Mouse (Mus musculus) urinary bladder, postnatal 4 days (tissue): ENCODE measurements around the gene Sgsm1.

ENCODE experiments used
- DNase-seq, 2 experiments: peaks; one replicate each; pipeline ENCODE4 v3.0.0; 2021 to 2022; ENCODE audit warnings: low spot score in 2 of 2

Sgsm1 gene

DNA sequence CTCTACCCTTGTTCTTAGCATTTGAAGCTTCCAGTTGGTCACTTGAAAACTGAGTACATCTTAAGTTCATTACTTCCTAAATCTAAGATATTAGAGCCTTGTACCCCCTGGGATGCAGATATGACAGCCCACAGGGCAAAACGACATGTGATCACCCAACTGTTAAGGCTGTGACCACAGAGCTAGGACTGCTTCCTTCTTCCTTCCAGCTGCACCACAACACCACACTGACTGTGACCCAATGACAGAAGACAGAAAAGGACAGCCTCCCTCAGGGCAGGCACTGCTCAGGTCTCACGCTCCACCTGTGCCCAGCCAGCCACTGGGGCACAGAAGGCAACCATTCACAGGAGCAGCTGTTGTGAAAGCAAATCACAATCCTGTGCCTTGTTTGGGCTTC lies 26.9 kb downstream of the Sgsm1 start:
- DNase-seq = no peak

DNA sequence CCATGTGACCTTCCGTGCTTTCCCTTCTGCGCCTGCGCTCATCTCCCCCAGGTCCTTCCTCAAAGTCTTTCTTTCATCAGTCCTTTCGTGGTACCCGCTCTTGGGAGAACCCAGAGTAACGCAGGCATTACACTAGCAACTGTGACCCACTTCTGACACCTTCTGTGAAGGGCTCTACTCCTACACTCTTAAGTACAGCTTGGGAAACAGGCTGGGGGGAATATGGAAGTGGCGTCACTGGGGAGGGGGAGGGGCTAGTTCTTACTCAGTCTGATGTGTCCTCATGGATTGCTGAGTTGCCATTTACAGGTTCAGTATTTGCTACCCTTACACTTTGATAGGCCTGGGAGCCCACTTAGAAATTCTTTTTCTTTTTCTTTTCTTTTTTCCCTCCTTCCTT lies 29.0 kb downstream of the Sgsm1 start:
- DNase-seq = no peak

DNA sequence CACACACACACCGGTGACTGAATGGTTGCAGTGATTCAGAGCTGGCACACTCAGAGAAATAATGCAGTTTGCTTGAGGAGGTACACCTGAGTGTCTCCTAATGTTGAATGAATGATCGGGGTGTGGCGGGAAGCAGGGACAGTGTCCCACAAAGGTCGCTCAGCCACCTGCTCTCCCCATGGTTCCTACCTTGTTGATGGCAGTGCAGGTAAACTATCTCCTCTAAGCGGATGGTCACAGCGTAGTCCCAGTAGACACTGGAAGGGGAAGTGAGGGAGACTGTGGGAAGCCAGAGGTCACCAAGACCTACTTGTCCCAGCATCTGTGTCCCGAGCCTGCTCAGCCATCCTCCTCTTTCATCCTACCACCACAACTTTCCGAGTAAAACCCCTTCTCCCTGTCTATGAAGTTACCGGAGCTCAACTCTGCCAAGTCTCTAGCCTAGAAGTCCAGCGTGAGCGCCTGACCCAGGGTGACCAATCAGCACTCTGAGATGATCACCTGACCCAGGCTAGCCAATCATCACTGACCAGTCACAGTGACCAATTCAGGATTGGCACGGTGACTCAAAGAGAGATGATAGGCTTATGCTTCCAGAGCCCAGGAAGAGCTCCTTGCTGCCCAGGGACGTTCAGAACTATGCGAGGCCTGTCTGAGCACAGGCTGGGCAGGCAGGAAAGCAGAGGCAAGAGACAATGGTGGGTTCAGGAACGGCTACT lies 30.3 kb downstream of the Sgsm1 start:
- no peak for DNase-seq

DNA sequence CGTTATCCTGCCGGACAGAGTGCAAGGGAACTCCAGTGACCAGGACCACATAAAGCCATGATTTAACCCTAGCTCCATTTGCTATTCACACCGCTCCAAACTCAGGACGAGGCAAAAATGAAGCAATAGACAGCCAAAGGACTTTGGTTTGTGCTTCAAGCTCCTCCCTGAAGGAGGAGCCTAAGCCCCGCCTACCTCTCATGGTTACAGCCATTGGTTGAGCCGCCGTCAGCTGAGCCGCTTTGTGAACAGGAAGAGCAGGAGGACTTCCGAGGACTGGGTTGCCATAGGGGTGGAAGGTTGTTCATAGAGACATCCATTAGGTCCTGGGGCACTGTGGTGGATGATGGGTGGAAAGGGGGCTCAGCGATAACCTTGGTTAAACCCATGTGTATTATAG lies 34.7 kb downstream of the Sgsm1 start:
- DNase-seq = no peak

DNA sequence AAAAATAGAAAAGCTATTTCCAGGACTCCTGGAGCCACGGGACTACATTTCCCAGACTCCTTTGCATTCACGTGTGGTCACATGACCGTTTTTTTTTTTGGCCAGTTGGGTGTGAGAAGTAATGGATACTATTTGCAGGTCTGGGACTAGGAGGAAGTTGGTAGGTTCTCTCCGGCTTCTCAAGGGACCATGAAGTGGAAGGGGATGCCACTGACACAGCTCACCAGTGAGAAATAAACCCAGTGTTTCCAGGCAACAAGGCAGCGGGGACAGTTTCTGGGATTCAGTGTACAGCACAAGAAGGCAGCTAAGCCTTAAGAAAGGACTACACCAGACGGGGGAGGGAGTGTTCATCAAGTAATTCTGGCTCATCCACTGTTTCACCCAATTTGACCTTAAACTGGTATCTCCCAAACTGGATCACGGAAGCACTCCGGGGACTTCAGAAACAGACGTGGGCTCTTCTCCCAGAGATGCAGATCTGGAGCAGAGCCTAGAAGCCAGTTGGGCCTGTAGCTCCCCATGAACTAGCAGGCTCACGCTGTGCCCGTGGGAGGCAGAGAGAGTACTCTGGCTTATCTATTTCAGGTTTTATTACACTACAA lies 39.3 kb downstream of the Sgsm1 start:
- DNase-seq = no peak

DNA sequence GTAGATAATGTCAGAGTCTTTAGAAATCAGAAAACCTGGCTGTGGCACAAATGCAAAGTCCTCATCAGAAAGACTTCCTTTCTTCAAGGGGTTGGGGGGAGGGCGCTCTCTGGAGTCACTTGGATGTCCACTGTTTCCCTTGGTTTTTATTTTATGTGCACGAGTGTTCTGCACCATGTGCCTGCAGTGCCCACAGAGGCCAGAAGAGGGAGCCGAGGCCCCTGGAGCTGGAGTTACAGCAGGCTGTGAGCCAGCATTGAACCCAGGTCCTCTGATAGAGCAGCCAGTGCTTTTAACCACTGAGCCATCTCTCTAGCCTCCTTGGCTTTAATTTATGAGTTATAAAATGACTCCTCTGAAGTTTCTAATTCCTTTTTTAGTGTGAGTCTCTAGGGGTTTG lies 40.5 kb downstream of the Sgsm1 start:
- DNase-seq = no peak

DNA sequence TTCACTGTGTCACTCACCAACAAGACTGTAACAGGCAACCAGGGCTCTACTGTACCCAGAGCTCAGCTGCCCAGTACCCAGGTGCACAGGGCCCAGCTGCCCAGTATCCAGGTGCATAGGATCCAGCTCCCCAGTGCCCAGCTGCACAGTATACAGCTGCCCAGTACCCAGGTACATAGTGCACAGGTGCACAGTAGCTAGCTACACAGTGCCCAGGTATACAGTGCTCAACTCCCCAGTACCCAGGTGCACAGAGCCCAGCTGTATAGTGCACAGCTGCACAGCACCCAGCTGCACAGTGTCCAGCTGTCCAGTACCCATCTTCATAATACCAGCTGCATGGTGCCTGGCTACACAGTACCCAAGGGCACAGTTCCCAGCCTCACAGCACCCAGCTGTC lies 42.3 kb downstream of the Sgsm1 start:
- DNase-seq = no peak

DNA sequence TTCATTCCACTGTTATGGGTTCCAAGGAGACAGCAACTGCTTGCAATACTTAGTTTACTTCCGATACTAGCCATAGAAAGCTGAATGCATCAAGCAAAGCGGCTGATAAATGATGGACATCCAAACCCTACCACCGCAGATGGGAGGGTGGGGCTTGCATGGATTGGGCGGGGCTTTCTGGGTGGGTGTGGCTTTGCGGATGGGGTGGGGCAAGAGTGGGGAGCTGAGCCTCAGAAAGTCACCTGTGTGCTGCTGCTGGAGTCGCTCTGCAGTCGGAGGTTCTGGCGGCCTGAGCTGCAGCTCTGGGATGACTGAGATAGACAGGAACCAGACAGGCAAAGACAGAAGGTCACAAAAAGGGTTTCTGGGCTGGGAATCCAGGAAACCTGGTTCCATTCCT lies 44.9 kb downstream of the Sgsm1 start:
- no peak for DNase-seq

DNA sequence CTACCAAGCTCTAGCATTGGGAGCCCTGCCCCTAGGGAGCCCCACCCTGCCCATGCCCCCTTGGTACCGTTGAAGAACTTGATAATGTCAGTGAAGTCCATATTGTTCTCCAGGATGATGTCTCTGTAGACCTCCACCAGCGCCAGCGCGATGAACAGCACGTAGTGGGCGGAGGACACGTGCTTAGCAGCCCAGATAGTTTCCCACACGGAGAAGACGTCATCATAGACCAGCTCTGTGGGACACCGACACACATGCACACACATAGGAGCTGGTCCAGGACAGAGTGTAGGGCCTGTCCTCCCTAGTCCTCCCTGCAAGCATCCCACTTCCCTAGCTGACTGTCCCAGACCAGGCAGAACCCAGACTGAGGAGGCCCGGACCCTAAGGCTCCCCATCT lies 59.8 kb downstream of the Sgsm1 start:
- no peak for DNase-seq

DNA sequence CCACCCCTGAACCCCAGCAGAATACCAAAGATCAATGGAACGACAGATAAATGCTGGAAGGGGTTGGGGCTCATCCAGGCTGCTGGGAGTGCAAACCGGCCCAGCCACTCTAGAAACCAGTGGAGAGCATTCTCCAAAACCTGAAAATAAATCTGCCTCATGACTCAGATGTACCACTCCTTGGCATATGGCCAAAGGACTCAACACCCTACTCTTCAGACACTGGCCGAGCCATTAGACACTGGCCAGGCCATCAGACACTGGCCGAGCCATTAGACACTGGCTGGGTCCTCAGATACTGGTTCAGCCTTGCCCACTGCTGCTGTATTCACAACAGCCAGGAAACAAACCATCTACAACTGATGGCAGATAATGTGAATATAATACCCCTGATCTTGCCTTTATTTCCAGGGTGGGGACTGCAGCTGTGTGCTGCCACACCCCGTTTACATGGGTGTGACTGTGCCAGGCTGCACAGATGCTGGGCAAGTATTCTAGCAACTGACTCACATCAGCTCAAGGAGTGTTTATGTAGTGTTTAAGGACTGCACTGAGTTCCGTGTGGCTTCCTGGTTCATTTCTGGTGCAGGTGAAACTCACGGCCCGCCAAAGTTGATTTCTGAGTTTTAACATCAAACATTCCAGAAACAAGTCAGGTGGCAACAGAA lies 61.2 kb downstream of the Sgsm1 start:
- no peak for DNase-seq

DNA sequence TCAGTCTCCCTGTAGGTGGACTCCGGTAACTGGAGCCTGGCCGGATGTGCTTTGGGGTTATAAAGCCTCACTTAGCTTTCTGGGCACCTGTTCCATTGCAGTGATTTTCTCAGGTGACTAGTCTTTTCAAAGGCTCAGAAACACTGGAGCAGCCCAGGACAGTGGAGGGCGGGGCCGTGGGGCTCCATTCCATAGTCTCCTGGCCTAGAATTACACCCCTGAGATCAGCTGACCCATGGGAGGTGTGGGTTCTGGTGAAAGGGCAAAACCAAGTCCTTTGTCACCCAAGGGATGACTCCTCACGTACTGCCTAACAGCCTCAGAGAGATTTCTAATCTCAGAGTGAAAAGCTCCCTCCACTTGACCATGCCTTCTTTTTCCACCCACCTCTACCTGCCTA lies 80.4 kb downstream of the Sgsm1 start:
- DNase-seq = no peak

DNA sequence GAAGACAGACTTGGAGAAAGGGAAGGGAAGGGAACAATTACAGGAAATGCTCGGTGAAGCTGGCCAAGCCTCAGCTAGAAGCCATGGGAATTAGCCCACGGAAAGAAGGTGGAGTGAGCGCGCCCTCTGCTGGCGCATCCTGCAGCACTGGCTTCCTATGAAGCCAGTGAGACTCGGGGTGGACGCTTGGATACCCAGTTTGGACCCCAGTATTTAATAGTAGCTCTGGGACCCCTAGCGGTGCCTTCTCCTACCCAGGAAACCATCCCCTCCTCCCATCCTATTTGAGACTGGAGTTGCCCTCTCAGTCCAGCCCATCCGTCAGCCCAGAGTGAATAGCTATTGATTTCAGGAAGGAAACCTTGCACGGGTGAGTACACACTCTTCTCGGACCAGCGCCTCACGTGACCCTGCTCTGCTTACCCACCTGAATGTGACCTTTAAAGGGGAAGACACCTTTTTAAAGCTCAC lies 83.9 kb downstream of the Sgsm1 start, which contains the start of gene Tmem211:
Tmem211 (plus strand) TSS at position 278 of the 471 bp plus-strand sequence.
- peak; percentile 73 to 88 for DNase-seq

DNA sequence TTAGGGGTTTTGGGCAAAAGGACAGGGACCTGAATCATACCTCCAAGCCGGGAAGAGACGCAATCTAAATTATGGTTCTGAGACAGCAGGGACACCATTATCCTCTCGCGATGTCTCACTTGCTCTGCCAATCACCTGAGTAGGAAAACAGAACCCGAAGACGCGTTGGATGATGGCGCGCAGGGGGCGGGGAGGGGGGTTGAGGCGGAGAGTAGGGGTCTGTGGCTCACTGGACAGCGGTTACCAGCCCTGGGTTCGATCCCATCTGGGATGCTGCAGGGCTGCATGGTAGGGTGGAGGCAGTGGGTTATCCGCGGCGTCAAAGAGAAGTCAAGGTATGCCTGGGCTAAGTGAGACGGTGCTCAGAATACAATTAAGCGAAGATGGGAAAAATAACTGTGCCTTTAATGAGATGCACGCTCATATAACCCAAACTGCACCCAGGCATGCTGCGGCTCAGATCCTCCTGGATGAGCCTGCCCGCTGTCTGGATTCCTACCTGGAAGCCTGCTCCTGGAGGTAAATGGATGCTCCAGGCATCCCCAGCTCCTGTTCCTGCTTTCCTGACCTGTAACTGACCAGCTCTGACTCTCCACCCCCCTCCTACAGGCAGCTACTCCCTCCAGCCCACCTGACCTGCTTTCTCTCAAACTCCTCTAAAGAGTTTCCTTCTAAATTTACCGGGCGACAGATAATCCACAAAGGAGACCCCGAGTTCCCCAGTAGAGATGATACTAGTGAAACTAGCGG lies 84.7 kb downstream of the Sgsm1 start:
- no peak for DNase-seq

DNA sequence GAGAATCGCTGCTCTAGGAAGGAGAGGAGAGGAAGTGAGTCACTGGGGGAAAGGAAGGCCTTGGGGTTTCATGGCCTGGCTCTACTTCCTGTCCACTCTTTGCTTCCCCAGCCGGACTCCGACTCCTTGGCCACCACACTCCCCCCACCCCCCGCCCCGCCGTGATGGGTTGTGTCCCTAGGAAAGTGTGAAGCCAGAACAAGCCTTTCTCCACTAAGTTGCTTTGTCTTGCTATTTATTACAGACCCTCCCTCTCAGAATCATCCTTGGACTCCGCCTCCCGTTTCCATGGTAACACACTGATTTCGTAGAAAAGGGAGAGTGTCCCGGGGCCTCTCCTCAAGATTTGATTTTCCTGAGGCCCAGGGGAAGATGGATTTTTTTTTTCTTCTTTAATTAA lies 85.3 kb downstream of the Sgsm1 start:
- DNase-seq = no peak

DNA sequence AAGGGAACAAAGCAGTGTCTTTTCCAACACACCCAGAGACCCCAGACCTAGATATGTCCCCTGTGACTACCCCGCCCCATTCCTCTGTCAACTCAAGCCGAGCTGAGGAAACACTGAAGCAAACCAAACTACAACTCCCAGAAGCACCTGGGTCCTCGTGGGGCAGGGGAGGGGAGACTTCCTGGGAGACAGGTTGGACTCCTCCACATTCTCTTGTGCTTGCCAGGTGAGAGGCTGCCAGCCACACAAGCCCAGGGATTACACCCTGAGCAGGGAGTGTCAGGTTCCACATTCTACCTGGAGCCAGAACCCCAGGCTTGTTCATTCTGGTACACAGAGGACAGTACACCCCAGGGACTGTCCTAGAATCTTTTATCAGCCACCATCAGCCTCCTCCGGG lies 86.7 kb downstream of the Sgsm1 start:
- no peak for DNase-seq

DNA sequence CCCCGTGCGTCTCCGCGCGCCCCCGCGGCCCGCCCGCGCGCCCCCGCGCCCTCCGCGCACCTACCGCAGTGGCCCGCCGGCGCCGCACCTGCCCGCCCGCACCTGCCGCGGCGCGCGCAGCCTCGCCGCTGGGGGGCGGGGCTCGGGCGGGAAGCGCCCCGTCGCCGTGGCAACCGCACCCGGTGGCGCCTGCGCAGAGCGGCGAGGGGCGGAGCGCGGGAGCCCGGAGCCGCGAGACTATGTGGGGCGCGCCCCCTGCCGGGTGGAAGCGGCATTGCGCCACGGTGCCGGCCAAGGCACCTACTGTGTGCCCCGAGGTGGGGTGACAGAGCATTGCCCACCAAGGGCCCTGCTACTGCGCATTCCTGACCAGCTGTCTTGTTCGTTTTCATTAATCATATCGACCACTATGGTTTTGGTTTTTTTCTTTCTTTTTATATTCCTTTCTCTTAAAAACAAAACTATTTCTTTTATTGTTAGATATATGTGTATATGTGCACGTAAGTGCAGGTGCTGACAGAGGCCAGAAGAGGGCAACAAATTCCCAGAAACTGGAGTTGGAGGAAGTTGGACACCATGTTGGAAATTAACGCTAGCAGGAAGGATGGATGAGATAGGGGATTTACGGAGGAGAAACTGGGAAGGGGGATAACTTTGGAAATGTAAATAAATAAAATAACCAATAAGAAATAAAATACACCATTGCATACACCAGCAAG lies 89.3 kb downstream of the Sgsm1 start, which contains the start of gene 2900026A02Rik:
2900026A02Rik (minus strand) TSS at position 90 of the 719 bp plus-strand sequence.
- peak; percentile 78 to 82 for DNase-seq

DNA sequence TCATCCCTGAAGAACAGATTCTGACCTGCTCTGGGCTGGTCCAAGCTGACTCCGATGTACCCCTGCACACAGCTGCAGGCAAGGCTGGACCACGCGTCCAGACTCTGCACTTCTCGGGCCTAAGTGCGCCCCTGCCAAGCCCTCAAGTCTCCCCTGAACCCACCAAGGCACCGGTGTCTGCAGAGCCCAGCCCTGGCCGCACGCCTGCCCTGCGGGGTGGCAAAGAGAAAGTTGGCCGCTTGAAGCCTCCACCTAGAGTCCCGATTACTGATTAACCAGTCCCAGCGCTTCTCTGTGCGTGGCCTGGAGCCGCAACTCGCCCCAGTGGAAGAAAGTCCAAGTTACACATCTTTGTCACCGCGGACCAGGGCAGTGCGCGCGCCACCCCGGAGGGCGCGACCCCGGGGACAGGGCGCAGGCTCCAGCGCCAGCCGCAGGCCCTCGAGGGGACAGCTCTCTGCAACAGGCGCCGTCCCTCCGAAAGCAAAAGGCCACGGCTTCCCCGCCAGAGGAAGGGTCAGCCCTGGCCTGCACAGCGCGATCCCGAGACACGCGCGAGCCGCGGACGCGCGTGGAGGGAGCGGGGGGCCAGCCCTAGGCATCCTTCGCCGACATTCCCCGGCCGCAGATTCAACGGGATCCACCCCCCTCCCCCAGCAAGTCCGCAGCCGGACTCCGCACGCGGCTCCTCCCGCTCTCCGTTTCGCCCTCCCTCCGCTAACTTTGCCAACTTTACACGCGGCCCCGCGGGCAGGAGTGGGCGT lies 90.0 kb downstream of the Sgsm1 start:
- no peak for DNase-seq

DNA sequence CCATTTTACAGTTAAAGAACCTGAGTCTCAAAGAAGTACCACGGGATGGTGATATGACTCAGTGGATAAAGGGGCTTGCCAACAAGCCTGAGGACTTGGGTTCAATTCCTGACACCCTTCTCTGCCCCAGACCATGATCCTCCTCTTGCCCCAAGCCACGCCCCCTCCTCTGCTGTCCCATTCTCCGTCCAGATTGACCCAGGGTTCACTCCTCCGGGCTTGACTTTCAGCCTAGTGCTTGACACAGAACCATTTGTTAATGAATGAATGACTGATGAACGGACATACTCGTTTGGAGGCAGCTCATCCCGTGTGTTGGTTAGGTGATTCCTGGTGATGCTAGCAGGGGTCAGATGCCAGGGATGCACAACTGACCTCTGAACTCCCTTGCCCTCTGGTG lies 90.7 kb downstream of the Sgsm1 start:
- no peak for DNase-seq

DNA sequence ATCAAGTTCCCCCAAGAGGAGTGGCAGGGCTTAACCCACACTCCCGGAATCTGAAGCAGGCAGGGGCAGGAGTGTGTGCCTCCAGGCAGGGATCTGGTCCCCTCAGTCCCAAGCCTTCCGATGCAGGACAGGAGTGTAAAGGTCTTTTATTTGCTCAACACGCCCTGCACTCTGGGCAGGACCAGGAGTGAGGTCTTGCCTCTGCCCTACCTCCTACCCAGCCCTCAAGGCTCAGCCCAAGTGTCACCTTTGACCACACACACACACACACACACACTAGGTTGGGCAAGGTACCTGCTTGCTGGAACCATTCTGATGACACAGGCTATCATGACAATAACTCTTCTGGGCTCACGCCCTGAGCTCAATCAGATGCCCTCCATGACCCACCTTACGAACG lies 91.1 kb downstream of the Sgsm1 start:
- no peak for DNase-seq

DNA sequence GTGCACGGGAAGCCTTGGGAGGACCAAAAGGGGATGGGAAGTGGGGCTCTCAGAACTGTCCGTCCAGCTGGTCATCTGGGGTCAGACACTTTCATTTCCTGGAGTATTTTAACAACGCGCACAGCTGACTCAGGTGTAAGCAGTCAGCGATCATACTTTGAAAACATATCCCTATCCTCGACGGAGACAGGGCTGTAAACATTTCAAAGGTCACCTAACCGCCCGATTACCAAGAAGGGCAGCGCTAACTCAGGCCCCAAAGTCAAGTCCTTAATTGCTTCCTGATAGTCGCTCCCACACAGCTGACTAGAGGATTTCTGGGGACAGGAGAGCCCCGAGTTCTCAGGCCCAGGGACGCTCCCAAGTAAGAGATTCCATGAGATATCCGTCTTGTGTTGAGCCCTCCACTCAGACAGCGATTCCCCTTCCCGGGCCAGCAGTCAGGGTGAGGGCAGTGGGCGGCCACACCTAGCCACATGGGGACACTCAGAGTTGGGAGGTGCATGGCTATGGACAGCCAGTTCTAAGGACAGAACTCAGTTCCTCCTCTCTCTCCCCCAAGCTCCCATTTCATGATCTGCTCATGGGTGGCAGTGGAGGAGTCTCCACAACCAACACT lies 91.9 kb downstream of the Sgsm1 start:
- no peak for DNase-seq
